Comparison of ENCODE assay signal across 9 mouse cellular contexts in the genomic region with DNA sequence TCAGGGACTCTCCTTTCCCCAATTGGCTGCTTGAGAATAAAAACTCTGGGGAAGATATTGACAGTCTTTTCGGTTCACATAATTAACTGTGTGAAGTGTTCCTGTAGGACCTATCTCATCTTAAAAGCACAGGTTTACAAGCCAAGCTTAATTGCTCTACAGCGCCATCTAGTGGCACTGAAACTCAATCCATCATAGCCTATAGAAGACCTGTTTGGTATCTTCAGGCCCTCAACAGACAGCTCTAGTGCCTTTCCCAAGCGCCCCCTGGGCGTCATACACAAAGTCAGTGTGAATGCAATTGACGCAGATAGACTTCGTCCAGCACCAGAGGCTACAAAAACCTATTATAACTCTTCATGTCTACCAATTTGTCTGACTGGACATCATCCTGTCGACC.
DNase-seq lines count a peak whose midpoint lies in the region; ATAC-seq and TF ChIP-seq lines count a peak whose summit lies in the region.
"Had no signal": no experiment of that assay in that cellular context is flagged by ENCODE, and none has a peak within 500 bp of the region (broad histone marks: within the 10 kb centered on the region; RNA-seq: fewer than 3 reads in every experiment).

No protein-coding gene starts in this region.

- no peak for TF ChIP-seq EP300 in lung, postnatal 0 days (IDR thresholded peaks at IDR 0.05)

- no peak overlapping the region for H3K9ac ChIP-seq in lung, postnatal 0 days (replicated peaks; ENCODE audit: low read depth)

- TF ChIP-seq CTCF in layer of hippocampus, adult 2 months (conservative IDR thresholded peaks at IDR 0.05) = peak; percentile 90
- TF ChIP-seq CTCF in lung, postnatal 0 days (IDR thresholded peaks at IDR 0.05) = peak; percentile 87

- H3K36me3 ChIP-seq in lung, postnatal 0 days (ENCODE audit: insufficient read depth, low read length) = no peaks in the 10 kb centered on the region

- WGBS in lung, postnatal 0 days = 41% methylated on average over 7 of the region's 7 CpGs

- H3K9me3 ChIP-seq in lung, postnatal 0 days (ENCODE audit: low read length) = no peaks in the 10 kb centered on the region

- peak; percentile 95 for ATAC-seq in granulocyte monocyte progenitor cell, adult 5-6 weeks (replicated peaks; ENCODE audit: poor library complexity, severe bottlenecking)
- ATAC-seq in lung, postnatal 0 days = peak; percentile 80

- H3K4me2 ChIP-seq in lung, postnatal 0 days (replicated peaks; ENCODE audit: low read depth, low read length) = no peak overlapping the region

- H3K4me1 ChIP-seq in lung, postnatal 0 days (ENCODE audit: insufficient read depth, low read depth, low read length) = no peaks in the 10 kb centered on the region

- no peaks in the 10 kb centered on the region for H3K27me3 ChIP-seq in lung, postnatal 0 days (replicated peaks; ENCODE audit: insufficient read depth, low read length)

- DNase-seq in ES-CJ7 (ENCODE audit: low read depth, low spot score) = peak; percentile 97
- peak; percentile 87 for DNase-seq in adrenal gland, postnatal 10 days
- peak; percentile 65 for DNase-seq in embryo, embryonic 11.5 days (ENCODE audit: low read depth, low spot score)
- DNase-seq in layer of hippocampus, adult 2 months (ENCODE audit: low spot score in 2 of 2) = peak; percentile 47 to 68
- peak; percentile 81 for DNase-seq in lung, postnatal 0 days (ENCODE audit: low spot score)
- DNase-seq in retina, postnatal 7 days (ENCODE audit: low read depth, low spot score) = peak; percentile 51
- peak; percentile 74 for DNase-seq in urinary bladder, postnatal 25 days (ENCODE audit: low spot score)

- H3K27ac ChIP-seq in layer of hippocampus, adult 2 months = no peak overlapping the region
- H3K27ac ChIP-seq in lung, postnatal 0 days (ENCODE audit: low read length) = no peak overlapping the region
- H3K27ac ChIP-seq: macrophage had no signal

- H3K4me3 ChIP-seq in layer of hippocampus, adult 2 months = no peak overlapping the region
- no peak overlapping the region for H3K4me3 ChIP-seq in lung, postnatal 0 days (ENCODE audit: low read depth, low read length)
